Mouse (Mus musculus) regulatory T cell (primary cell): ENCODE measurements around the gene Nt5dc2.

Experiments used
- in situ Hi-C: fragments of 300-600 bp; cut with MboI, MseI; formaldehyde crosslinking; loops from one replicate; pipeline ENCODE4 v1.15.1; 2025; ENCODE audit warnings: high pct_unique_total_duplicates

The Nt5dc2 gene

DNA sequence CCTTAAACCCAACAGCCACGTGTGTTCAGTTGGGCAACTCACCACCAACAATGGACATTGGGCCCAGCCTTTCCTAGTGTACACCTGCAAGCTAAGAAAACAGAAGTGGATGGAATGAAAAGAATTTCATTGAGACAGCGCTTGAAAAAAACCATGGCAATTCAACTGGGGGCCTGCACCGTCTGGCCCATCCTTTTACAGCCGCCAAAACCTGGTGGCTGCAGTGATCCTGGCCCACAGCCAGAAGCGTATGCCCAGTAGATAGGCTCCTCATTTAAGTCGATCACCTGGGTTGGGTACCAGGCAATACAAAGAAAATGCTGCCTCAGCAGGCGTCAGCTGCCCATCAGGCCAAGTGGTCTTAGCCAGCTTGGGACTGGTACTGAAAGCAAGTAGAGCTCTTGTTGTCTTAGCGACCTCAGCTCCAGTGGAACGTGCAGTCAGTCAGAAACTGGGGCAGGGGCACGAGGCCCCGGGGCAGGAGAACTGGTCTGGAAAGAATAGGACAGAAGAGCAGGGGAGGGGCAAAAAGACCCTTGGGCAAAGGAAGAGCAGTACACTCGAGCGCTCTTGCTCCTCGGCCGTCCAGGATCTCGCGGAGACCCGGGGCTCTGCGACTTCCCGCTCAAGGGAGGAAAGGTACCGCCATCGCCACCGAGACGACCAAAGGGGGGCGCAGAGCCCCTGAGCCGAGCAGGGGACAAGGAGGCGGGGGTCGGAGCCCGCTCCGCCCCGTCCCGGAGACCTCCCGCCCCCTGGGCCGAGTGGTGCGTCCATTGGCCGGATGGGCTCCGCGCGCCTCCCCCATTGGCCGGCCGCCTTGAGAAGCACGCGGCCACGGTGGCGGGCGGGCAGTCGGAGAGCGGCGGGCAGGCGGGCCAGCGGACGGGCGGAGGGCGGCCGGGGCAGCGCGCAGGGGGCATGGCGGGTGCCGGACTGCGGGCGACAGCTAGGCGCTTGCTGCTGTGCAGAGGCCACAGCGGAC lies at the start of gene Nt5dc2:
TSS of gene Nt5dc2 (plus strand) at position 818 of the 985 bp plus-strand sequence.
- in situ Hi-C loops: no loop called here

DNA sequence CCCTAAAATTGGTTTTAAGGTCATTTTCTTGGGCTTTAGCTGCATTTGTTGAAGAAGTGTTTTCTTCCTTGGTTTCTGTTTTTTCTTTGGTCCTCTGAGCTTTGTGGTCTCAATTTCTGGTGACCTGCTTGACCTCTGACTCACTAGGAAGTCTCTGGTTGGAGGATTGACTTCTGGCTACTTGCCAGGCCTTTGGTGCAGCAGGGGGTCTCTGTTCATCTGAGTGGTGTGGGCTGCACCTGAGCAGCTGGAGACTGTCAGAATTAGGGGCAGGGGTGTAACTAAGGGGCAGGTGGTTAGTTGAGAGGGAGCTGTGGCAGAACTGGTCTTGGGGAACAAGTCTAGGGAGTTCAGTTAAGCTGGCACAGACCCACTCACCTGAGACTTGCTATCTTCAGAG lies 49.7 kb upstream of the Nt5dc2 start:
- in situ Hi-C loops: no loop called here

GRCm38 (mm10) chr14:31087433-31087832 lies 43.4 kb upstream of the Nt5dc2 start:
- in situ Hi-C loops: no loop called here

- in situ Hi-C loops: no loop called here
Observed at GRCm38 (mm10) chr14:31088515-31088914, 42.3 kb upstream of the Nt5dc2 start.

- in situ Hi-C loops: no loop called here
Observed at GRCm38 (mm10) chr14:31089918-31090317, 40.9 kb upstream of the Nt5dc2 start.

DNA sequence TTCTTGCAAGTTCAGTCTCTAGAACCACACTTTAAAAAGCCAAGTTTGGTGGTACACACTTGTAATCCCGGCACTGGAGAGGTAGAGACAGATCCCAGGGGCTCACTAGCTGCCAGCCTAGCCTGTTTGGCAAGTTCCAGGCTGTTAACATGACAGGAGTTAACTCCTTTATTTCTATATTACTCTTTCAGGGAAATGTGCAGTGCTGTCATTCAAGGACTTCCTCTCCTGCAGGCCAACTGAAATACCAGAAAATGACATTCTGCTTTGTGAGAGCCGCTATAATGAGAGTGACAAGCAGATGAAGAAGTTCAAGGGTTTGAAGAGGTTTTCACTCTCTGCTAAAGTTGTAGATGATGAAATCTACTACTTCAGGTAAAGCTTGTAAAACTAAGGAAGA lies 25.7 kb upstream of the Nt5dc2 start:
- in situ Hi-C loops: no loop called here

DNA sequence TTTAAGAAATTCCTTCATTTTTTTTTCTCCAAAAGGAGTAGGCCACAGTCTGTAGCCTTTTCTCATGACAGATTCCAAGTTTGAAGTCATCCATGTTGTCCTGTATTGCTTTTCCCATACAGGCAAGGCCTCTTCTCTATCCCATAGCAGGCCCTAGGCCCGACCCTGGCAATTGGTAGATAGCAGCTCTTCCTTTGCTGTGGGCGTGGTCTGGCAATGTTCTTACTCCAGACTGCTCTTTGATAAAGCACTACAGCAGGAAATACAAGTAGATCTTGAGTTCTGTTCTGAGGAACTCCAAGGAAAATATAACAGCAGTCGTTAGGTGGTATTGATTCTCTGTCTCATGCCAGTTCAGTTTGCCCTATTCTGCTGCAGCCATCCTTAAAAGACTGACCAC lies 20.2 kb upstream of the Nt5dc2 start:
- in situ Hi-C loops: no loop called here

- in situ Hi-C loops: no loop called here
Observed at GRCm38 (mm10) chr14:31112187-31112586, 18.7 kb upstream of the Nt5dc2 start.

DNA sequence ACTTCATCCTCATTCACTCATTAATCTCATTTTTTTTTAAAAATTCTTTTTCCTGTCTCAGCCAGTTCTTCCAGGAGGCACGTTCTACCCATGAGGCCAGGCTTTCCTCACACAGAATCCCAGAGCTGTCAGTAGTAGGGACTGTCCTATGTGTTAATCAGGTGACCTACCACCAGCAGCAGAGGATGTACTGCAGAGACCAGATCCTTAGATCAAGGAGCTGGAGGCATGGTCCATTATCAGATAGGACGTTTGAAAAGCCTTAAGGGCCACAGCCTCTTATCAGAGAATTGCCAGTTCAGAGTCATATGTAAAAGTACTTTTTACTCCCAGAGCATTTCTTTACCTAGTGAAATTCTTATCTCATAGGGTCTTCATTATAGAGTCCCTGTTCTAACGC lies 16.8 kb upstream of the Nt5dc2 start:
- in situ Hi-C loops: no loop called here

DNA sequence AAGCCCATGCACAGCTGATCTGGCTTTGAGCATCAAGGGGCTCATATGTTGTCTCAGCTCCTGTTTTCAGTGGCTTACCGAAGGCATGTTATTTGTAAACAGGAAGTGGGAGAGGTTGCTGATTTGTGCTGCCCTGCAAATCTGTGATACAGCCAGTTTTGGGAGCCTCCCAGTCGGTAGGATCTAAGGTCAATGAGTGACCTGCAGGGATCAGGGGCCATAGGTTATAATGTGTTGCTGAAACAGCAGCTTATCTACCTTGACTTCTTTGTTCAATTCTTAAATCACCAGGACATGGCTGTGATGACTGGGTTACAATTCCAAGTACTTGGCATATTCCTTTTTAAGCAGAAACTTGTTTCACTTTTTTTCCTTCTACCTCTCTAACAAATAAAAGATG lies 15.3 kb upstream of the Nt5dc2 start:
- in situ Hi-C loops: no loop called here

- in situ Hi-C loops: no loop called here
Observed at GRCm38 (mm10) chr14:31125106-31126075, 5.5 kb upstream of the Nt5dc2 start.

- in situ Hi-C loops: no loop called here
Observed at GRCm38 (mm10) chr14:31126826-31127225, 4.0 kb upstream of the Nt5dc2 start.

DNA sequence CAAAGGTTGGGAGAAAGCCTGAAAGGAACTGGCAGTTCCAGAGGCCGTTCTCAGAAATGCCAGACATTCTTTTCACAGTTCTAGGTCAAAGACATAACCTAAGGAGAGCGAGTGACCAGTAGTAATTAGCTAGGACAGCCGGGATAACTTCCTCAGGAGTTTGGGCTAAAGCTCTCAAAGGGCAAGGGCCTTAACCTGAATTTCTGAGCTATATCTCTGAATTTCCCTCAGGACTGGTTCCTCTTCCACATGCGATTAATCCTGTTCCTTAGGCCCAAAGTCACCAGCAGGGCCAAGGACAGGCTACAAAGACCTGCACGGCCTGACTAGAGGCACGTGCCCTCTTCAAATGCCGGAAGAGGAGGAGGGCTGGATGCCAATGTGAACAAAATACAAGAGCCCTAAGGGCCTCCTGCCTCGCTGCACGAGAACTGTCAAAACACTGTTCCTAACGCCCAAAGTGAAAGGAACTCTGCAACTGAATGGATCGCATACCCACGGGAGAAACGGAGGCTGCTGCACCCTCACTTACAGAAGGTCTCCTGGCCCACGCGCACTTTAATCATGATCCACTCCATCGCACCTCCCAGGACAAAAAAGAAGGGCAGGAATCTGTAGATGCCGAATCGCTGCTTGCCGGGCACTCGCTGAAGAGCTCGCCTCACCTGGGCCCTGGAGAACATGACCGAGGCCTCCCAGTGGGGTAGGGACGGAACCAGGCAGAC lies 2.6 kb upstream of the Nt5dc2 start:
- in situ Hi-C loops: no loop called here

GRCm38 (mm10) chr14:31128826-31129219 lies 2.0 kb upstream of the Nt5dc2 start, which contains the start of gene Smim4:
Gene Smim4 (minus strand): TSS chr14:31128956.
- in situ Hi-C loops: no loop called here

GRCm38 (mm10) chr14:31129326-31130235 lies 1.3 kb upstream of the Nt5dc2 start:
- in situ Hi-C loops: no loop called here

- in situ Hi-C loops: no loop called here
Observed at GRCm38 (mm10) chr14:31131272-31131821, 494 bp downstream of the Nt5dc2 start.

GRCm38 (mm10) chr14:31132031-31132430 lies 1.2 kb downstream of the Nt5dc2 start:
- in situ Hi-C loops: no loop called here

DNA sequence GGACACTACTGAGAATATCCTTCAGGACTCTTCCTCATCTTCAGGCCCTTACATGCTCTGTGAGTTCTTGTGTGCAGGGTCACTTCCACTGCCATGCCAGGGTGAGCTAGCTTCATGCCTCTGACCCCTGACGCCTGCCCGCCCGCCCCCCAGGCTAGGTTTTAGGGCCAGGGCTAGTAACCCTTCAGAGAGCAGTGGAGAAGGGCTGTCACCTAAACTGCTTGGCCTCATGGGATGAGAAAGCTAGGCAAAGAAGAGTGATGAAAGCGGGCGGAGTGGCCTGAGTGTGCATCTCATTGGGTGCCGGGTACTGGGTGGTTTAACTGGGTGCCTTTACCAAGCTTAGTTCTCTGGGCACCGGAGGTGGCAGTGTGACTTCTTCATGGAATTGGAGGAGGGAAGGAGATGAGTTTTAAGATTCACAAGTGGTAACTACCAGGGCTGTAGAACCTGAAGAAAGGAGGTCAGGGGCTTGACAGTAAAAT lies 1.7 kb downstream of the Nt5dc2 start:
- in situ Hi-C loops: no loop called here

GRCm38 (mm10) chr14:31133023-31133665 lies 2.3 kb downstream of the Nt5dc2 start:
- in situ Hi-C loops: no loop called here
